Mouse (Mus musculus): Measurements from ENCODE around the gene Brat1.

The Brat1 gene

DNA sequence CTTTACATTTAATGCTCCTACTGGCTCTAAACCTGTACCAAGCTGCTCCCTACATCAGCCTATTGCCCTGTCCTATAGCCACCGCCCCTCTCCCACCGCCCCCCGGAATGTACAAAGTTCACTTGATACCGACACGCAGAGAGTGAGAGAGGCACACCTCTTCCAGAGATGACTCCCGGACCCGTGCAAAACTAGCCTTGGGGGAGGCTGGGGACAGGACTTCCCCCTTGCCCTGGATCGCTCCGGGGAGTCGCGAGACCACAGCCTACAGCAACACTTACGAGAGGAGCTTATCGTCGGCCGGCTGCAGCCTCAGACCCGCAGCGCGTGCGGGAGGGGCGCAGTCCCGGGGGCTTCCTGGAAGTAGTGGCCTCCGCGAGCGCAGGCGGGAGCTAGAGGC, 3.1 kb upstream of the Brat1 start:
- DNase-seq (ENCODE audit: low spot score in 2 of 2): no peak

DNA sequence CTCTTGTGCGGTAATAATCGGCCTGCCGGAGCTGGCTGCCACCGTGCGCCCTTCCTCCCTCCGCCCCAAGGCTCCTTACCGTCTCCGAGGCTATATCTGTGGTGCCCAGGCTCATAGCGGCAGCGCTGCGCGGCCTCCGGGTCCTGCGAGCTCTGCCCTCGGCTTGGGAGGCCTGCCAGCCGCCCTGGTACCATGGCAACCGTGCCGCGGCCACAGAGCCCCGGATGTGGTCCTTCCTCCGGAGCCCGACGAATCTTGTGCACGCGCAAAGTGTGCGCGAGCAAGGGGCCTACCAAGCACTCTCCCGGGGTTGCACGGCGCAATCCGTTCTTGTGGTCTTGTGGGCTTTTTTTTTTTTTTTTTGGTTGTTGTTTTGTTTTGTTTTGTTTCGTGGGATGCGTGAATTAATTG, 2.7 kb upstream of the Brat1 start, which contains the start of gene Iqce:
Gene Iqce (minus strand): TSS at position 276 of the 411 bp plus-strand sequence.
- DNase-seq (ENCODE audit: low spot score in 2 of 2): peak; percentile 81 to 94

DNA sequence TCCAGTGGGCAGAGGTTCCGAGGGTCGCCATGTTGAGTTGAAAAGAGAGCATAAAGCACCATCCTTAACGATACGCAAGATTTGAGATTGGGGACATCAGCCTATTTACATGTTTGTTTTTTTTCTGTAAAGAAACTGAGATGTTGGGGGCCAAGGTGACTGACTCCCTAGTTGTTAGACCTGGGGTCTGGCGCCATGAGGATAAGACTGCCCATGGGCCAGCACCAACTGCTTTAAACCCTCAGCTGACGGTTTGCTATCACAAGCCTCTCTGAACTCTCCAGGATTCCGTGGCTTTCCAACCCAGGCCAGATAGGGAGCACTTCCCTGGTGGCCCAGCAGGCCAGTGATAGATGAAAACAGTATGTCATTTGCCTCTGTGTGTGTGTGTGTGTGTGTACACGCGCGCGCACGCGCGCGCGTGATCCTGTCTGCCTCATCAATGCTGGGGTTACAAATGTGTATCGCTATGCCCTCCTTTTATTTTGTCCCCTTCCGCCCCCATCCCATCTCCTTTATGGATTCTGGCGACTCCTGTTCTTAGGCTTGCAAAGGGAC, 2.1 kb upstream of the Brat1 start:
- DNase-seq (ENCODE audit: low spot score in 2 of 2): no peak

DNA sequence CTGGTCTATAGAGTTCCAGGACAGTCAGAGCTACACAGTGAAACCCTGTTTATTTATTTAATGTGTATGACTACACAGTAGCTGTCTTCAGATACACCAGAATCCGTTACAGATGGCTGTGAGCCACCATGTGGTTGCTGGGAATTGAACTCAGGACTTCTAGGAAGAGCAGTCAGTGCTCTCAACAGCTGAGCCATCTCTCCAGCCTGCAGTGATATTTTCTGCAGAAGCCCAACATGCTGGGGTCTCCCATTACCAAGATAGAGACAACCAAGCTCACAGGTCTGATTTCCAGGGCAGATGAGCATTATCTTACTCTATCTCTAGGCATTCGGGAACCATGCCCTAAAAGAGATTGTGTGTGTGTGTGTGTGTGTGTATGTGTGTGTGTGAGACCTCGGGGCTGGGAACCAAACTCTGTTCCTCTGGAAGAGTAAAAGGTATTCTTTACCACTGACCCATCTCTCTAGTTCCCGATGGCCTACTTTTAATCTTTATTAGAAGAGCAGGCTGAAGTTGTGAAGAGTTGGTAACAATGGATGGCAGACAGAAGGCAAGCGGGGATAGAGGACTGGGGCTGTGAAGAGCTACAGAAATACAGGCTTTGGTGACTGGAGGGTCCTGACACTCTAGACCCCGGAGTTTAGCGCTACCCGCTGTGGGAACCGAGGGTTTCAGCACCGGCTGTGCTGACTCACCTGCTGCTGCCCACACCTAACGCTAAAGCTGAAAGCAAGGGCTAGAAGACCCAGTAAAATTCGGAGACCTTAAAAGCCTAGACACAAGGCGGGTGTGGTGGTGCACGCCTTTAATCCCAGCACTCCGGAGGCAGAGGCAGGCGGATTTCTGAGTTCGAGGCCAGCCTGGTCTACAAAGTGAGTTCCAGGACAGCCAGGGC, 1.1 kb upstream of the Brat1 start:
- DNase-seq (ENCODE audit: low spot score in 2 of 2): peak in 1 of 2 experiments; percentile 30

DNA sequence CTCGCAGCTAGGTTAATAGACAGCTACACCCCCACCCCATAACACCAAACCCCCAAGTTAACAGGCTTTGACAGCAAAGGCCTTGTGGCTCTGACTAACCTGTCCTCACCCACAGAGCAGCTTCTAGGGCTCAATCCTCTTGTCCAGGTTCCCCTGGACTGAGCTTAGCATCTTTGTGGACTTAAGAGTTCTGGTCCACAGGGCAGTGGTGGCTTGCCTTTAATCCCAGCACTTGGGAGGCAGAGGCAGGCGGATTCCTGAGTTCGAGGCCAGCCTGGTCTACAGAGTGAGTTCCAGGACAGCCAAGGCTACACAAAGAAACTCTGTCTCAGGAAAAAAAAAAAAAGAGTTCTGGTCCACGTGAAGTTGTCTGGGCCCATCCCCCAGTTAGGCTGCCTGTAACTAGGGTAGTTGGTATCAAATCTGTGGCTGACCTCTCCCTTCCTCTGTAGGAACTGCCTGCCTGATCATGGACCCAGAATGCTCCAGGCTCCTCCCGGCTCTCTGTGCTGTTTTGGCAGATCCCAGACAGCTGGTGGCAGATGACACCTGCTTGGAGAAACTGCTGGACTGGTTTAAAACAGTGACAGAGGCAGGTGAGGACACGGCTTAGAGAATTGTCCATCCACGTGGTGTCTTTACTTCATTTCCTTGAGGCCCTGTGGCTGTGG, 825 bp downstream of the Brat1 start:
- peak in 1 of 2 experiments; percentile 20 for DNase-seq (ENCODE audit: low spot score in 2 of 2)

DNA sequence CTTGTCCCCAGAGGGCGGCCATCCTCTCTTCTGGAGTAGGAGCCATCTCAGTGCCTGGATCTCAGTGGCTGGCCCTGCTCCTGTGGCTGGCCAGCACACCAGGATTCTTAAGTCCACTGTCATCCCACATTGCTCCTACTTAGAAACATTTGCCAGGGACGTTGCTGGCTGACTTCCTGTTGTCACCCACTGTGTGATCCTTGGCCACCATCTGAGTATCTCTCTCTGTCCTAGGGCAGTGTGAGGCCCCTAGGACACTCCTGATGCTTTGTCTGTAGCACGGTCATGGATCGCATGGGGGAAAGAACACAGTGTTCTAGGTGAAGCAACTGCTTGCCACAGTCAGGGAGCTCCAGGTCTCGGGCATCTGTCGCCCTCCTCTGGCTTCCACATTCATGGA, 5.5 kb downstream of the Brat1 start:
- no peak for DNase-seq (ENCODE audit: low spot score in 2 of 2)

DNA sequence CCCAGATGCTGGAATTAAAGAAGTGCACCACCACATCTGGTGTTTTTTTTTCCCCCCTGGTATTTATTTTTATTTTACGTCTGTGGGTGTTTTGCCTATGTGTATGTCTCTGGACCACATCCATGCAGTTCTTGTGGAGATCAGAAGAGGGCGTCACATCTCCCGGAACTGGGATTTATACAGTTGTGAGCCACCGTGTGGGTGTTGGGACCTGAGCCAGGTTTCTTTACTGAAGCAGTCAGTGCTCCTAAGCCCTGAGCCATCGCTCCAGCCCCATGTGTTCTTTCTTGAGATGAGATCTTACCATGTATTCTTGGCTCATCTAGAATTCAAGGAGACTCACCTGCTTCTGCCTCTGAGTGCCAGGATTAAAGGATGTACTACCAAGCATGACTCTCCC, 6.2 kb downstream of the Brat1 start:
- DNase-seq (ENCODE audit: low spot score in 2 of 2): no peak

DNA sequence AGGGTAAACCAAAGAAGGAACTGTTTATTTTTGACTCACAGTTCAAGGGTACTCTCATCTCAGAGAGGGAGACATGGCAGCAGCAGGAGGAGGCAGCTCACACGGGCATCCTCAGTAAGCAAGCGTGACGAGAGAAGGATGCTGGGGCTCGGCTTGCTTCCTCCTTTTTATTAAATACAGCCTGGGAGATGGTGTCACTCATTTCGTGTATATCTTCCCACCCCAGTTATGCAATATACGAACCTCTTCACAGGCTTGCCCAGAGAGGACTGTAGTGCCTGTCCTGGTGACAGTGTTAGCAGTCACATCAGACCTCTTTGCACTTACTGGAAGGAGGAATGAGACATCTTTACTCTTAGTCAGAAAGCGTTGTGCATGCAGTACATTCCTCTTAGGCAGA, 16.0 kb downstream of the Brat1 start:
- DNase-seq (ENCODE audit: low spot score in 2 of 2): no peak

DNA sequence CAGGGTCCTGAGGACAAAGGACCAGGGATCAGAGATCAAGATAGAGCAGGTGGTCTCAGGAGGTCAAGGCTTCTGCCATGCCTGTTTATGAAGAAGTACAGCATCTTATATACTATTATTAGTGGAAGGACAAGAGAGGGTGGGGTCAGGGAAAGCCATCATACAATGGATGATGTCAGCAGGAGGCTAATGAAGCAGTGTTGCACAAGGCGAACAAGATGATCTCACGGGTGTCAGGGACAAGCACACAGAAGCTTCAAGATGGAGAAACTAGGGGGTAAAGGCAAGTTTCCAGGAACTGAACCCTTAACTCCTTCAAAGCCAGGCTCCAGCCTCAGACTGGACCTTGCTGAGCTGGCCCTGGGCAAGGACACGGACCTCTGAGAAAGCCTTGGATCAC, 17.3 kb downstream of the Brat1 start:
- DNase-seq (ENCODE audit: low spot score in 2 of 2): no peak

DNA sequence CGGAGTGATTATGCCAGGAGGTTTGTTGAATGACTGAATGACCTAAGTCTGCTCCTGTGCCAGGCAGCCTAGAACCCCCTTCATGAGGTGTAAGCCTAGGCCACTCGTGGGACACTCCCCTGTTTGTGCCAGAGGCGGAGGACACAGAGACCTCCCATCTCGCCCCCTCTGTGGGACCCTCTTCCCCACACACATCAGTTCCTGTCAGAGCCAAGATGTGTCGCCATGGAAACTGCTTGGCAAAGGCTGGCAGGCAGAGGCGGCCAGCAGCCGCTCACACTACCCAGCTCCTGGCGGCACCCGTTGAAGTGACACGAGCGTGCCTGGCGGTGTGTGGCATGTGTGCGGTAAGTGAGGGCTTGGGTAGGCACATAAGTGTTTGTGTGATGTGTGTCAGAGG, 19.0 kb downstream of the Brat1 start, which contains the start of gene Amz1:
Gene Amz1 (plus strand): TSS at position 306 of the 400 bp plus-strand sequence.
- no peak for DNase-seq (ENCODE audit: low spot score in 2 of 2)

DNA sequence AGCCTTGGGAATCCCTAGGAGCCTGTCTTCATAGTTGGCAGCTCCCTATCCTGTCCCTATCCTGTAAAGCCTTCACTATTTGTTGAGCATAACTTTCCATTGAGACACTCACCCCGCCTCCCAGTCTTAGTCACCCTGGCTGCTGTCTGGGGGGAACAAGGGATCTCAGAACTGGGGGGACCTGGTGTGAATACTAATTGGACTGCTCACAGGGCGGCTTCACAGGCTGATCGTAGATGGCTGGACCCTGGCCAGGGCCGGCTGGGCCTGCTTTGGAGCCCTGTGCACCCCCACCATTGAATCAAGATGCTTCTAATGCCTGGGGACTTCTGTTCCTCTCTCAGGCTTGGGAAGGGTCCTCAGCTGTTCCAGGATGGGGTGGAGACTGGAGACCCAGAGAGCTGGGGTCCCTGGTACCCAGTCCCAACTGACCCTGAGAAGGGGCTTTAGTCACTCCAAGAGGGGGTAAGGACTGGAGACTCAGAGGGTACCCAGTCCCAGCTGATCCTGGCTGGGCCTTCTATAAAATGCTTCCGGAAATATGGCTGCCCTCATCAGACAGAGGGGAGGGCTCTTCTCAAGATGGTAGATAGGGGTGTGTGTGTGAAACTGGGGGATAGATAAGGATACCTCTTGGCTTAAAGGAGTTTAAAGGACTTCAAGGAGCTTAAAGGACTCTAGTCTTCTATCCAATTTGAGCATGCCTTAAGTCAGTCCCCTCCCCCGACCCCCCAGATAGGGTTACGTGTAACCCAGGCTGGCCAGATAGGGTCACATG, 21.4 kb downstream of the Brat1 start:
- no peak for DNase-seq (ENCODE audit: low spot score in 2 of 2)

DNA sequence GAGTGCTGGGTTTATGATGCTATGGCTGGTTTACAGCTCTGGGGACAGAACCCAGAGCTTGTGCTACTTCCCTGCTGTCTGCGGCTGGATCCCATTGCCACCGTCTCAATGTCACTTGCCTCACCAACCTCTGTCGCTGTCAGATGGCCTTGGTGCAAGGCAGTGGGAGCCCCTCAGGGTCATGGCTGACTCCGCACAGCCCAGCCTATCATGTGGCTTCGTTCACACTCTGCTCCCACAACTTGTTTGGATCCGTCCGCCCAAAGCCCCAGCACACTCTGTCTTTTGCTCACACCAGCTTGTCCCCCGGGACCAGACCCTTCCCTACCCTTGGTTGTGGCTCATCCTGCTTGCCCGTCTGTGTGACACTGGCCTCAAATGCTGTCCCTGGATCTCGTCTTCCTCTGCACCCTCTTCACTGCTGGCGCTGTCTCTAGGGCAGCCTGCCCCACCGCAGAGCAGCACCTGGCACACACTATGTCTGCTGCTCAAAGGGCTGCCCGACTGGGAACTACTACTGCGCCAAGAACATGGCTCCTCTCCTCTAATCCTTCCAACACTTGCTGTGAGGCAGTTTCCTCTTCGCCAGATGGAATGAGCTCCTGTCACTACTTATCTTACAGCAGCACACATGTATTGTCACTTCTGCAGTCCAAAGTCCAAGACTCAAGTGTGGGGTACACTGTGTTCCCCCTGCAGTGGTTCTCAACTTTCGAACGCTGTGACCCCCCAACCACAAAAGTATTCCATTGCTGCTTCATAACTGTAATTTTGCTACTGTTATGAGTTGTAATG, 22.3 kb downstream of the Brat1 start:
- no peak for DNase-seq (ENCODE audit: low spot score in 2 of 2)

DNA sequence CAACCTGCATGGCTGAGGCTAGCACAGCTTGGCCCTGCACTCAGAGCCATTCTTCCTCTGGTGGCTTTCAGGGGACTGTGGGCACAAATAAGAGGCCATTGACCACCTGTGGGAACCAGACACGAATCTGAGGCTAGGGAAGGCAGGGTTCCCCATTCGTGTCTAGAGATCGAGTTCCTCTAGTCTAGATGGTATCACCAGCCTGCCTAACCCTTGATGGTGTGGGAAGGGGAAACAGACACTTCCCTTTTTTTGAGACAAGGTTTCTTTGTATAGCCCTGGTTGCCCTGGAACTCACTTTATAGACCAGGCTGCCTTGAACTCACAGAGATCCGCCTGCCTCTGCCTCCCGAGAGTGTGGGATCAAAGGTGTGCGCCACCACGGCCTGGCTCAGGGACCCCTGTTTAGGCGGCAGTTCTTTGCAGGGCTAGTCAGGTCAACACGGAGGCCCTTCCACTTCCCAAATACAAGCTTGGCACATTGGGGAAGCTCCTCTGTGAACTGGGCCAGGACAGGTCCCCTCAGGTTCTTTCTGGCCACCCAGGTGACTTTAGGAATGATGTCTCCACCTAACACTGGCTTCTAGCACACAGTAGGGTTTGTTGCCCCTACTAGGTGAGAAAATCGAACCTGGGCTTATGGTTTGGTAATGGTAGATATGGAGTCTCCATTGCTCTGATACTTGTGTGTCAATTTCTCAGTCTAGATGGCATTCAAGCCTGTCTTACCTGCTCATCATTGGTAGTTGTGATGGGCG, 26.4 kb downstream of the Brat1 start:
- DNase-seq (ENCODE audit: low spot score in 2 of 2): no peak

DNA sequence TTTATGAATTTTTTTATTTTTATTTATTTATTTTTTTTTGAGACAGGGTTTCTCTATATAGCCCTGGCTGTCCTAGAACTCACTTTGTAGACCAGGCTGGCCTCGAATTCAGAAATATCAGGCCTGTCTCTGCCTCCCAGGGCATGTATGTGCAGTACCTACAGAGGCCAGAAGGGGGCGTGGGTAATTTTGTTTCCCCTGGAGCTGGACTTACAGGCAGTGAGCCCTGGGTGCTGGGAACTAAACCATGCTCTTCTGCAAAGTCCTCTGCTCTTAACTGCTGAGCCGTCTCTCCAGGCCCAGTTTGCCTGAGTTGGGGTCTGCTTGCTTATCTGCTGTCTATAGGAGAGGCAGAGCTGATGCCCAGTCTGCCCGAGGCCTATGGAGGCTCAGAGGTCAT, 27.4 kb downstream of the Brat1 start:
- DNase-seq (ENCODE audit: low spot score in 2 of 2): peak in 1 of 2 experiments; percentile 65

DNA sequence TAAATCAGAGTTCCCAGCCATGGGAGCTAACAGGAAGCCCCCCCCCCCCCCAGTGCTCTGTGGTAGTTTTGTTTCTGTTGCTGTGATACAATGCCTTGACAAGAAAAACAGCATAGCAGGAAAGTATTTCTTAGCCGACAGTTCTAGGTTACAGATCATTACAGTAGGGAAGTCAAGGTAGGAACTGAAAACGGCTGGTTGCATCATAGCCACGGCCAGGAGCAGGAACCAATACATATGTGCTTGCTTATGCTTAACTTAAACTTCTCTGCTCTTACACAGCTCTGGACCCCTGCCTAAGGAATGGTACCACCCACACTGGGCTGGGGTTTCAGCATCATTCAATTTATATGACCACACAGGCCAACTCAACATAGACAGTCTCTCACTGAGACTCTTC, 28.5 kb downstream of the Brat1 start:
- DNase-seq (ENCODE audit: low spot score in 2 of 2): peak in 1 of 2 experiments; percentile 37

DNA sequence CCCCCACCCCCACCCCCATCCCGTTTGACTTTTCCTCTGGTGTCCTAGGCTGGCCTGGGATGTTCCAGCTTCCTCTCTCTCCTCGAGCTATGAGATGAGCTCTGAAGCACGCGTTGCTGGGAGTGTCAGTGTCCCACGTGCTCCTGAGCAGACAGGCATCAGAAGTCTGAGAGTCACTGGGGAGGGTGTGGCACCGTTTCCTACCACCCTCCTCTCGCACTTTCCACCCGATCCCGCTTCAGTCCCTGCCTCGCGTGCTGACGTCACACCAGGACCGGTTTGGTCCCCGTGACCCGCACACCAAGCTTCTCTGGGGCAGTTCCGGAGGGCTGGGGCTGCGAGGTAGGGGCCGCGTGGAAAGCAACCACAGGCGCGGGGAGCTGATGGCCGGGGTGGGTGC, 30.5 kb downstream of the Brat1 start:
- peak in 1 of 2 experiments; percentile 37 for DNase-seq (ENCODE audit: low spot score in 2 of 2)

DNA sequence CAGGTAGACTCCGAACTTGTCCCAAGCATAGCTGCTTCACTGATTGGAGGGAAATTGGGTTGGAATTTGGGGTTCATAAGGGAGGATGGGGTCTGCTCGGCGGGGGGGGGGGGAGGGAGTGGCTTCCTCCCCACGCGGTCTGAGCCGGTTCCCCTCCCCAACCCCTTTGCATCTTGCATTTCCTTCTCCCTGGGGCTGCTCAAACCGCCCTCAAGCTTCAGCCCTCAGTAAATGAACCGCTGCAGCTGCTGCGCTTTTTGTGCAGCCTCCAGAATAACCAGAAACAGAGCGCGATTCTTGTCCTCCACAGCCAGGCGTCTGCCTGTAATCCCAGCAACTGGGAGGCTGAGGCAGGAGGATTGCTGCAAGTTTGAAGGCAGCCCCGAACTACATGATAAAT, 31.4 kb downstream of the Brat1 start:
- peak in 1 of 2 experiments; percentile 41 for DNase-seq (ENCODE audit: low spot score in 2 of 2)

DNA sequence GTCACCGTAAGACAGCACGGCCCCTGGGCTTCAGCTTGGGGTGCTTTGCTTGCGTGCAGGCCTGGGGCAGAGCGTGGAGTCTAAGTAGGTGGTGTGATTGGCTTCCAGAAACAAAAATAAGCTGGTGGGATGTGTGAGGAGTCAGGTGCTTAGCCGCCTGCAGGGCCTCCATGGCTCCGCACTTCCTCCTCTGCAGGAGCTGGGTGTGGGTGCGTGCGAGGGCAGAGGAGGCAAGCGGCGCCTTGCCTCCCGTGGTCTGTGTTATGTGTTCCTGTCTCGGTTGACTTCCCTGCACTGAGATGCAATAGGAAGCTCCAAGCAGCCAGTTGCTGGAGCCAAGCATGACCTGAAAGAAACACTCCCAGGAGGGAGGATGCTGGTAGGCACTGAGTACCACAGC, 35.0 kb downstream of the Brat1 start:
- DNase-seq (ENCODE audit: low spot score in 2 of 2): no peak

DNA sequence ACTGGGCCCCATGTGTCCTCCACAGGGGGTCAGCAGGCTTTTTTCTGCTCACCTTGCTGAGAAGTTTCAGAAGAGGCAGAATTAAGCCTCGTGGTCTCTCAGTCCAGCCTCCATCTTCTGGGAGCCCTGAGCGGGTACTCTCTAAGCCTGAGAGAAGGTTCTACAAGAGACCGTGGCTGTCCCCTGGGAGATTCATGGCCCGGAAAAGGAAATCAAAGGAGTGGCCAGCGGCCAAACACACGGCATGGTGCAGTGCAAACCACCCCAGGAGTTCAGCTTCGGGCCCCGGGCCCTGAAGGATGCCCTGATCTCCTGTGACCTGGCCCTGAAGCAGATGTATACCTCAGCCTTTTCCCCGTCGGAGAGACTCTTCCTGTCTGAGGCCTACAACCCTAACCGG, 36.2 kb downstream of the Brat1 start:
- DNase-seq (ENCODE audit: low spot score in 2 of 2): no peak

DNA sequence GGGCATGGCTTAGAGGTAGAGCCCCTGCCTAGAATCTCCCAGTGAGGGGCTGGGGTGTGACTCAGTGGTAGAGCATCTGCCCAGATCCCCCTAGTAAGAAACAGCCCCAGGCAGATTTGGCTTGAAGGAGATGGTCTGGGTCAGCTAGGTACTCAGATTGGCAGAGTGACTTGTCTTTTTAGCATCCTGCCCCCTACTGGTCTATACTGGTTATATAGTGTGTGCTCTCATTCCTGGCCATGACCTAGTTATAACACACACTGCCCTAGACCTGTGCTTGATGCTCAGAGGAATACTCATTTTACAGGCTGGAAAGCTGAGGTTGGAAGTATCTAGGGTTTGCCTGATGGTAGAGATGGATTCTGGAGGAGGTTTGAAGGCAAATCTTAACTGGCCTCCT, 37.1 kb downstream of the Brat1 start:
- no peak for DNase-seq (ENCODE audit: low spot score in 2 of 2)

Data from spleen, postnatal 10 days (tissue).